Mouse (Mus musculus): Measurements from ENCODE around the gene Kbtbd8.

- no peak for TF ChIP-seq EP300 (IDR thresholded peaks at IDR 0.05; ENCODE audit: insufficient read depth, low read depth, low read length)
- TF ChIP-seq POLR2A (IDR thresholded peaks at IDR 0.05; ENCODE audit: insufficient read depth, low read depth, low read length) = no peak
Observed at GRCm38 (mm10) chr6:95174311-95175143, 57.5 kb downstream of the Kbtbd8 start.
